Mouse (Mus musculus) heart, postnatal 0 days (tissue): ENCODE data around the gene Ndrg3. TPM values are rescaled to one million over a fixed set of nuclear protein-coding genes. Genes with fewer than 3 reads are reported as not detected.
"Not testable (repeated sequence)": the region's sequence is repeated elsewhere in the genome, so short reads cannot be mapped to it uniquely, and the experiment has no call there.

Source experiments
- ATAC-seq: fragments of 200-750 bp; cut with Nextera tagmentation; 2 replicates; pipeline ENCODE4 v1.8.0; 2017; ENCODE audit warnings: low read depth, moderate number of reproducible peaks, moderate library complexity; ENCODE audit not compliant: insufficient read depth
- DNase-seq: peaks from one replicate; pipeline ENCODE4 v3.0.0-alpha.2; 2016; ENCODE audit warnings: low spot score
- H3K27ac ChIP-seq: fragments of 300-500 bp; sonication (generic); 2 replicates; pipeline ENCODE4 v1.5.1; 2014; ENCODE audit warnings: low read depth, mild to moderate bottlenecking
- H3K27me3 ChIP-seq: fragments of 300-500 bp; sonication (generic); 2 replicates; pipeline ENCODE4 v1.6.1; 2014; ENCODE audit warnings: low read length, mixed read lengths; ENCODE audit not compliant: control insufficient read depth, insufficient read depth
- H3K36me3 ChIP-seq: fragments of 300-500 bp; sonication (generic); replicated peaks from 2 replicates; pipeline ENCODE4 v1.6.1; 2014; ENCODE audit warnings: low read length, mixed read lengths; ENCODE audit not compliant: control insufficient read depth, insufficient read depth
- H3K4me1 ChIP-seq: fragments of 300-500 bp; sonication (generic); 2 replicates; pipeline ENCODE4 v1.6.1; 2014; ENCODE audit warnings: antibody characterized with exemption; ENCODE audit not compliant: control insufficient read depth, insufficient read depth
- H3K4me2 ChIP-seq: fragments of 300-500 bp; sonication (generic); 2 replicates; pipeline ENCODE4 v1.6.1; 2014; ENCODE audit warnings: low read depth, mild to moderate bottlenecking, low read length, moderate library complexity
- H3K4me3 ChIP-seq: fragments of 300-500 bp; sonication (generic); 2 replicates; pipeline ENCODE4 v1.5.1; 2014; ENCODE audit warnings: low read depth, low read length
- H3K9ac ChIP-seq: fragments of 300-500 bp; sonication (generic); replicated peaks from 2 replicates; pipeline ENCODE4 v1.6.1; 2014; ENCODE audit warnings: low read depth, low read length, mixed read lengths
- H3K9me3 ChIP-seq: fragments of 300-500 bp; sonication (generic); replicated peaks from 2 replicates; pipeline ENCODE4 v1.6.1; 2016; ENCODE audit warnings: low read length; ENCODE audit not compliant: control insufficient read depth
- CTCF ChIP-seq: IDR thresholded peaks from 2 replicates; pipeline ENCODE4 v1.5.1; 2016; ENCODE audit warnings: antibody characterized with exemption, control low read depth, low read depth
- EP300 ChIP-seq: IDR thresholded peaks from 2 replicates; pipeline ENCODE4 v1.6.1; 2016; ENCODE audit warnings: antibody characterized with exemption, low read depth
- WGBS: fragments of 180-500 bp; shearing (Covaris S2); extraction: QIAGEN DNeasy Blood & Tissue Kit; methylation state at CpG from one replicate; pipeline ENCODE4 v1.1.7; 2014; 5-methylcytosine and 5-hydroxymethylcytosine counted together
- polyA plus RNA-seq: library from polyadenylated mRNA; unstranded; fragments of >200 nt; fragmentation: Nextera tagmentation; extraction: Ambion mirVana; gene quantifications from 2 replicates; pipeline ENCODE4 v1.2.1, GENCODE M21; 2015
- total RNA-seq: library from RNA; depleted of rRNA; stranded (reverse); fragments of >200 nt; gene quantifications from 2 replicates; pipeline ENCODE4 v1.2.3, GENCODE M21; 2014; ENCODE audit warnings: low replicate concordance

The Ndrg3 gene
- total and polyA plus RNA-seq, 2 experiments from 2014 or later, result 16.2 to 27.2 TPM

GRCm38 (mm10) chr2:156951301-156952094, 40.4 kb downstream of the Ndrg3 start:
- DNase-seq, result no peak
- Histone ChIP-seq H3K4me1 (peaks cover 7% of the 10 kb centered on the region), H3K27me3 (no peaks in the 10 kb centered on the region), H3K9ac (no peak overlapping the region), H3K9me3 (no peaks in the 10 kb centered on the region), H3K4me3 (no peak overlapping the region), H3K36me3 (peaks cover 32% of the 10 kb centered on the region; the same call in 1 of the 2 replicates), H3K27ac (no peak overlapping the region), H3K4me2 (no peak overlapping the region)
- no peak for ATAC-seq
- TF ChIP-seq CTCF, result no peak
- no peak for TF ChIP-seq EP300
- WGBS, result 97% methylated on average over 10 of the region's 10 CpGs

- WGBS, result 97% methylated on average over 3 of the region's 3 CpGs
These were observed 41.0 kb downstream of the Ndrg3 start for GRCm38 (mm10) chr2:156950816-156951215.

GRCm38 (mm10) chr2:156941523-156941922, 50.3 kb downstream of the Ndrg3 start:
- H3K4me3 ChIP-seq, H3K9ac ChIP-seq, H3K27ac ChIP-seq, DNase-seq, ATAC-seq, H3K27me3 ChIP-seq, H3K4me1 ChIP-seq, H3K9me3 ChIP-seq, H3K4me2 ChIP-seq: not testable (repeated sequence)
- H3K36me3 ChIP-seq, result peaks cover 35% of the 10 kb centered on the region
- WGBS, result 81% methylated on average over 9 of the region's 9 CpGs

More at GRCm38 (mm10) chr2:156950816-156951215, 41.0 kb downstream of the Ndrg3 start:
- TF ChIP-seq EP300 (no peak), CTCF (no peak)
- Histone ChIP-seq H3K27me3 (no peaks in the 10 kb centered on the region), H3K4me1 (peaks cover 7% of the 10 kb centered on the region), H3K4me2 (no peak overlapping the region), H3K9ac (no peak overlapping the region), H3K4me3 (no peak overlapping the region), H3K9me3 (no peaks in the 10 kb centered on the region), H3K36me3 (peaks cover 30% of the 10 kb centered on the region), H3K27ac (no peak overlapping the region)
- DNase-seq (no peak), ATAC-seq (no peak)

- not testable (repeated sequence) for ATAC-seq, H3K4me1 ChIP-seq, H3K27me3 ChIP-seq, H3K4me3 ChIP-seq, H3K9me3 ChIP-seq, H3K27ac ChIP-seq, H3K9ac ChIP-seq, H3K4me2 ChIP-seq, DNase-seq
- H3K36me3 ChIP-seq, result peaks cover 39% of the 10 kb centered on the region
- 46% methylated on average over 6 of the region's 6 CpGs for WGBS
These were observed 51.9 kb downstream of the Ndrg3 start for GRCm38 (mm10) chr2:156939926-156940325.

- Histone ChIP-seq H3K9ac (no peak overlapping the region), H3K36me3 (peaks cover 35% of the 10 kb centered on the region), H3K4me1 (no peaks in the 10 kb centered on the region), H3K27me3 (no peaks in the 10 kb centered on the region), H3K27ac (peak overlapping the region; percentile 46; the same call in 1 of the 2 replicates), H3K4me3 (no peak overlapping the region), H3K4me2 (no peak overlapping the region), H3K9me3 (no peaks in the 10 kb centered on the region)
- 79% methylated on average over 2 of the region's 2 CpGs for WGBS
- ATAC-seq (no peak), DNase-seq (no peak)
- no peak for TF ChIP-seq EP300
- no peak for TF ChIP-seq CTCF
These were observed 54.1 kb downstream of the Ndrg3 start for GRCm38 (mm10) chr2:156937795-156938194.

- ATAC-seq (no peak), DNase-seq (no peak)
- H3K27me3 ChIP-seq, result no peaks in the 10 kb centered on the region
- no peaks in the 10 kb centered on the region for H3K4me1 ChIP-seq
- no peak overlapping the region for H3K4me3 ChIP-seq
- H3K9ac ChIP-seq, result no peak overlapping the region
- no peak overlapping the region for H3K27ac ChIP-seq
- WGBS, result 88% methylated on average over 6 of the region's 6 CpGs
- TF ChIP-seq EP300, result no peak
- no peak for TF ChIP-seq CTCF
- H3K4me2 ChIP-seq, result no peak overlapping the region
- peaks cover 46% of the 10 kb centered on the region for H3K36me3 ChIP-seq
- no peaks in the 10 kb centered on the region for H3K9me3 ChIP-seq
These were observed 56.9 kb downstream of the Ndrg3 start for GRCm38 (mm10) chr2:156935005-156935404.
